Mouse (Mus musculus) intestine, postnatal 0 days (tissue): ENCODE results near the gene Anapc5. TPM values are rescaled to one million over a fixed set of nuclear protein-coding genes. Genes with fewer than 3 reads are reported as not detected.

Experiments
- ATAC-seq: fragments of 200-750 bp; cut with Nextera tagmentation; 2 replicates; pipeline ENCODE4 v1.8.0; 2017; ENCODE audit warnings: mild to moderate bottlenecking, moderate TSS enrichment, moderate library complexity
- H3K27ac ChIP-seq: fragments of 300-500 bp; sonication (generic); 2 replicates; pipeline ENCODE4 v1.5.1; 2014; ENCODE audit warnings: mild to moderate bottlenecking, low read depth, low read length, moderate library complexity
- H3K27me3 ChIP-seq: fragments of 300-500 bp; sonication (generic); replicated peaks from 2 replicates; pipeline ENCODE4 v1.6.1; 2014; ENCODE audit warnings: low read length, mixed read lengths; ENCODE audit not compliant: control insufficient read depth, insufficient read depth
- H3K36me3 ChIP-seq: fragments of 300-500 bp; sonication (generic); 2 replicates; pipeline ENCODE4 v1.6.1; 2014; ENCODE audit warnings: mild to moderate bottlenecking, moderate library complexity; ENCODE audit not compliant: control insufficient read depth, insufficient read depth
- H3K4me1 ChIP-seq: fragments of 300-500 bp; sonication (generic); replicated peaks from 2 replicates; pipeline ENCODE4 v1.6.1; 2014; ENCODE audit warnings: antibody characterized with exemption, low read length, mixed read lengths; ENCODE audit not compliant: control insufficient read depth, insufficient read depth
- H3K4me2 ChIP-seq: fragments of 300-500 bp; sonication (generic); replicated peaks from 2 replicates; pipeline ENCODE4 v1.6.1; 2014; ENCODE audit warnings: low read depth, mild to moderate bottlenecking, moderate library complexity
- H3K4me3 ChIP-seq: fragments of 300-500 bp; sonication (generic); 2 replicates; pipeline ENCODE4 v1.5.1; 2014; ENCODE audit warnings: low read depth, low read length
- H3K9ac ChIP-seq: fragments of 300-500 bp; sonication (generic); 2 replicates; pipeline ENCODE4 v1.6.1; 2014; ENCODE audit warnings: mild to moderate bottlenecking, low read depth, low read length
- H3K9me3 ChIP-seq: fragments of 300-500 bp; sonication (generic); 2 replicates; pipeline ENCODE4 v1.6.1; 2016; ENCODE audit warnings: mixed run types; ENCODE audit not compliant: control insufficient read depth
- CTCF ChIP-seq: sonication (generic); IDR thresholded peaks from 2 replicates; pipeline ENCODE4 v1.5.1; 2016; ENCODE audit warnings: low read depth, mild to moderate bottlenecking, control low read depth, antibody characterized with exemption, moderate library complexity
- WGBS: fragments of 180-500 bp; shearing (Covaris S2); extraction: QIAGEN DNeasy Blood & Tissue Kit; methylation state at CpG from one replicate; pipeline ENCODE4 v1.1.7; 2014; 5-methylcytosine and 5-hydroxymethylcytosine counted together
- polyA plus RNA-seq: library from polyadenylated mRNA; unstranded; fragments of >200 nt; fragmentation: Nextera tagmentation; extraction: Ambion mirVana; gene quantifications from 2 replicates; pipeline ENCODE4 v1.2.1, GENCODE M21; 2015

Gene Anapc5
- polyA plus RNA-seq, 1 experiment from 2014 or later: 134 TPM

DNA sequence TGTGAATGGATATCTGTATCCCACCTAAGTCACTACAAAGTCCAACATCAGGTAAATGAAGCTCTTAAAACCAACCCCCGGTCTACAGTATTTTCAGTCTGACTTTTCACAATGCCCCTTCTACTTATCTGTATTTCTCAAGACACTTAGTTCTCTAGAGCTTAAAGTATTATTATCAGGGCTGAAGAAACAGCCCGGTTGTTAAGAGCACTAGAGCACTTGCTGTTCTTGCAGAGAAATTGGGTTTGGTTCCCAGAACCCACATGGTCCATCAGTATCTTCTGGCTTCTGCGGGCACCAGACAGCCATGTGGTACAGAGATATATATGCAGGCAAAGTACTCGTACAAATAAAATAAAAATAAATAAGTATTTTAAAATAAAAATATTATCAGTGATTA, 1.3 kb upstream of the Anapc5 start:
- H3K4me1 ChIP-seq: no peaks in the 10 kb centered on the region
- H3K36me3 ChIP-seq: peaks cover 18% of the 10 kb centered on the region
- WGBS: 89% methylated on average over 4 of the region's 4 CpGs
- no peak overlapping the region for H3K9ac ChIP-seq
- H3K27ac ChIP-seq: no peak overlapping the region
- no peak overlapping the region for H3K4me3 ChIP-seq
- no peaks in the 10 kb centered on the region for H3K9me3 ChIP-seq
- TF ChIP-seq CTCF: no peak
- no peak for ATAC-seq
- H3K27me3 ChIP-seq: no peaks in the 10 kb centered on the region
- H3K4me2 ChIP-seq: no peak overlapping the region

DNA sequence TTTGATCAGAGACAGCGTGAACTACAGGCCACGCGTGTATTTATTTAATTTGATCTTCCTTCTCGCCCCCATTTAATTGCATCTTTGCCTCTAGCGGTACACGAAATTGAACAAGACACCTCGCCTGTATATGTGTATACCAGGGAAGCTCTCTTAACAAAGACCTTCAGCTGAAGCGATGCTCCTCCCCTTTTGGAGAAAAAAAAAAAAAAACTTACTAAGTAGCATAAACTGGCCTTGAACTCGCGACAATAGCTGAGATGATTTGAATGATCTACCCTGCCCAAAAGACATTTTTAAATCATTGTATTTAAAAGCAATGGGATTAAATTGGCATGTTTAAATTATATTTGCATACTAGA, 366 bp upstream of the Anapc5 start:
- under 1% methylated on average over 10 of the region's 10 CpGs for WGBS
- no peaks in the 10 kb centered on the region for H3K9me3 ChIP-seq
- ATAC-seq: peak; percentile 29
- H3K4me3 ChIP-seq: peak overlapping the region; percentile 82
- H3K9ac ChIP-seq: peak overlapping the region; percentile 77
- H3K4me1 ChIP-seq: no peaks in the 10 kb centered on the region
- H3K27ac ChIP-seq: peak overlapping the region; percentile 95
- H3K27me3 ChIP-seq: no peaks in the 10 kb centered on the region
- peaks cover 27% of the 10 kb centered on the region for H3K36me3 ChIP-seq
- no peak for TF ChIP-seq CTCF
- H3K4me2 ChIP-seq: peak overlapping the region; percentile 74

DNA sequence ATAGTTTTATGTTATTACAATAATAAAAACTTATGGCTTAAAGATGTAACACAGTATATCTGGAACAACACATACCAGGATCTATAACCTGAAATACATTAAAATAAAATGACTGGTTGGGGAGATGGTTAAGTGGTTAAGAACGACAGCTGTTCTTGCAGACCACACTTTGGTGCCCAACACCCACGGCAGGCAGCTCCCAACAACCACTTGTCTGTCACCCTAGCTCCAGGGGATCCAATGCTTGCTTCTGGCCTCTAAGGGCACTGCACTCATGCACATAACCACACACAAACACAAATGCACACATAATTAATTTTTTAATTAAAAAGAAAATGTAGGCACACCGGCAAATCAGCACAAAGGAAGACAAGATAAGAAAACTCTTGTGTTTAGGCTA, 8.4 kb downstream of the Anapc5 start:
- 89% methylated on average over 3 of the region's 3 CpGs for WGBS
- H3K4me1 ChIP-seq: no peaks in the 10 kb centered on the region
- H3K27ac ChIP-seq: no peak overlapping the region
- H3K4me2 ChIP-seq: no peak overlapping the region
- no peaks in the 10 kb centered on the region for H3K9me3 ChIP-seq
- no peak for TF ChIP-seq CTCF
- no peak overlapping the region for H3K4me3 ChIP-seq
- no peak for ATAC-seq
- no peaks in the 10 kb centered on the region for H3K27me3 ChIP-seq
- H3K9ac ChIP-seq: no peak overlapping the region
- H3K36me3 ChIP-seq: peaks cover 65% of the 10 kb centered on the region

GRCm38 (mm10) chr5:122811364-122812079, 9.6 kb downstream of the Anapc5 start:
- peak; percentile 77 for TF ChIP-seq CTCF

GRCm38 (mm10) chr5:122805503-122805902, 15.6 kb downstream of the Anapc5 start:
- WGBS: 64% methylated on average over 3 of the region's 3 CpGs
- Histone ChIP-seq H3K9ac (no peak overlapping the region), H3K9me3 (no peaks in the 10 kb centered on the region), H3K4me1 (0 out of 2 replicates have a peak, but pooled peaks cover 10% of the 10 kb centered on the region), H3K36me3 (peaks cover 65% of the 10 kb centered on the region), H3K27me3 (no peaks in the 10 kb centered on the region), H3K4me2 (no peak overlapping the region), H3K4me3 (no peak overlapping the region), H3K27ac (no peak overlapping the region)
- TF ChIP-seq CTCF: peak; percentile 65
- ATAC-seq: no peak

More at GRCm38 (mm10) chr5:122811364-122812079, 9.6 kb downstream of the Anapc5 start:
- Histone ChIP-seq H3K9ac (no peak overlapping the region), H3K4me2 (no peak overlapping the region), H3K27ac (no peak overlapping the region), H3K27me3 (no peaks in the 10 kb centered on the region), H3K36me3 (peaks cover 66% of the 10 kb centered on the region), H3K9me3 (no peaks in the 10 kb centered on the region), H3K4me3 (no peak overlapping the region), H3K4me1 (no peaks in the 10 kb centered on the region)
- 93% methylated on average over 9 of the region's 9 CpGs for WGBS
- peak; percentile 3; the same call in 1 of the 2 replicates for ATAC-seq

- Histone ChIP-seq H3K4me3 (no peak overlapping the region), H3K9ac (no peak overlapping the region), H3K27ac (peak overlapping the region; percentile 82), H3K4me2 (peak overlapping the region; percentile 25; the same call in 1 of the 2 replicates), H3K27me3 (no peaks in the 10 kb centered on the region), H3K9me3 (no peaks in the 10 kb centered on the region), H3K4me1 (0 out of 2 replicates have a peak, but pooled peaks cover 17% of the 10 kb centered on the region), H3K36me3 (peaks cover 70% of the 10 kb centered on the region)
- TF ChIP-seq CTCF: peak; percentile 43
- 37% methylated on average over 9 of the region's 9 CpGs for WGBS
- peak; percentile 73 for ATAC-seq
These were observed 18.4 kb downstream of the Anapc5 start for GRCm38 (mm10) chr5:122802706-122803105.
